Mouse (Mus musculus) embryonic fibroblast, embryonic 13.5 days (primary cell): ENCODE data around the gene Triml2. TPM values are rescaled to one million over a fixed set of nuclear protein-coding genes. Genes with fewer than 3 reads are reported as not detected.

ENCODE experiments used
- H3K27ac ChIP-seq: 2 replicates; pipeline ENCODE4 v1.5.1; 2012; ENCODE audit warnings: low read length, control low read depth, inconsistent platforms; ENCODE audit not compliant: insufficient read depth
- H3K4me1 ChIP-seq: 2 replicates; pipeline ENCODE4 v1.6.1; 2011; ENCODE audit warnings: low read length; ENCODE audit not compliant: control insufficient read depth, insufficient read depth
- H3K4me3 ChIP-seq: 2 replicates; pipeline ENCODE4 v1.5.1; 2011; ENCODE audit warnings: mild to moderate bottlenecking, control low read depth, low read length; ENCODE audit not compliant: insufficient read depth
- CTCF ChIP-seq: IDR thresholded peaks from 2 replicates; pipeline ENCODE4 v1.5.1; 2011; ENCODE audit warnings: mild to moderate bottlenecking, control low read depth, low read length, moderate library complexity, borderline replicate concordance; ENCODE audit not compliant: insufficient read depth
- POLR2A ChIP-seq: IDR thresholded peaks from 2 replicates; pipeline ENCODE4 v1.6.1; 2011; ENCODE audit warnings: low read depth, mild to moderate bottlenecking, control low read depth, low read length, moderate library complexity
- polyA plus RNA-seq: library from polyadenylated mRNA; stranded (reverse); fragments of >200 nt; gene quantifications from 2 replicates; pipeline ENCODE4 v1.2.4, GENCODE M21; 2011; ENCODE audit warnings: low read depth; ENCODE audit not compliant: missing spikeins, insufficient read length

The Triml2 gene
- polyA plus RNA-seq, result not detected in 2 replicates

DNA sequence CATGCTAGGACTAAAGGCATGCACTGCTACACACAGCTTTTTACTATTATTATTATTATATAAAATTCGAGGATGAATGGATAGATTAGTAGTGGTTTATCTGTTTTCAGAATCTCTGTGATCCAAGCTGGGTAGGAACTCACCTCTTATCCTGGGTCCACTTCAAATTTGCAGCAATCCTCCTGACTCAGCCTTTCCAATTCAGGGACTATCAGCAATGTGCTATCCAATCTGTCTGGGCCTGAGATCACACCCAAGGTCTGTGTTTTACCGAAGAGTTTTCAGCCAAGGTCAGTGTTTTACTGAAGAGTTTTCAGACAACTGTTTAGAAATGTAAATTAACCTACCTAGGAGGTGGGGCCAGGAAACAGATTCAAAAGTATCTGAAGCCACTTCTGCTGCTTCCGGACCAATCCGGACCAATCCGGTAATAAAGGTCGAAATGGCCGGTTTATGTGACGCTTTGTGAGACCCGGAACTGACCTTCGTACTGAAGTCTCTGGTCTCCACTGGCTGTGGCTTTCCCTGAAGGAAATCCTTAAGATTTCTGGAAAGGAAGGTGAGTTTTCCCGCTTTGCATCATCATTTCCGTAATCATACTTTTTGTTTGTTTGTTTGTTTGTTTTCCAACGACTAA, at the start of gene Triml2:
Gene Triml2, plus strand, starts transcription at position 488 of the 637 bp plus-strand sequence.
- Histone ChIP-seq H3K4me3 (no peak within 1 kb of the TSS), H3K27ac (no peak within 1 kb of the TSS), H3K4me1 (no peaks in the 10 kb centered on the region)
- TF ChIP-seq CTCF, result no peak
- TF ChIP-seq POLR2A, result no peak

DNA sequence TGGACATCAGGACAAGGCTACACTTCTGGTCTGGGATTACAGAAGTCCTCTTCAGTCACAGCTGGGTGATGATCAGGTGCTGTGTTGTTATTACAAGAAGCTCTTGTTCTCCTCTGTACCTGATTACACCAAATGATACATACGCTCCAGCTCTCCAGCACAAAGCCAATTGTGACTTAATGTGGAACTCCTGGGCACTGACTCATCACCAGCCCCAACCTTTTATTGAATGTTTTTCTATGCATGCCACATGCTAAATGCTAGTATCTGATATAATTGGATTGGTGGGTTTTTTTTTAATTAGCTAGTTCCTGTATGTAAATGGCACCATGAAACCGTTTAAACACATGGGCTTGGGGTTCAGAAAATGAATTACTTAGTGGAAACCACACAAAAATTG, 39.0 kb upstream of the Triml2 start, which contains the start of gene Triml1:
Gene Triml1, minus strand, starts transcription at position 101 of the 400 bp plus-strand sequence.
- Histone ChIP-seq H3K27ac (no peak within 1 kb of the TSS), H3K4me3 (no peak within 1 kb of the TSS), H3K4me1 (no peaks in the 10 kb centered on the region)
- TF ChIP-seq POLR2A, result no peak
- no peak for TF ChIP-seq CTCF

DNA sequence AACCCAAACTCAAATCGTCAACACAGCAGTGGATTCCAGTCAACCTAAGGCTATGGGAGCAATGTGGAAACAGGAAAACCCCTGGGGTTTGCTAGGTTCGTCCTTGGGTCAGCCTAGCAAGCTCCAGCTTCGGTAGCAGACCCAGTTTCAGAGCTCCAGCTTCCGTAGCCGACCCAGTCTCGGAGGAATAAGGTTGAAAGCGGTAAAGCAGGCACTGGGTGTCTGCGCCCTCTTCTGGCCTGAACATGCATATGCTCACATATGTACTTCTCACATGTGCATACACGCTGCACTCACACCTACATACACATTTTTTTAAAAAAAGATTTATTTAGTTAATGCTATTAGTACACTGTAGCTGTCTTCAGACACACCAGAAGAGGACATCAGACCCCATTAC, 31.0 kb upstream of the Triml2 start:
- no peak overlapping the region for H3K4me3 ChIP-seq
- H3K4me1 ChIP-seq, result no peaks in the 10 kb centered on the region
- no peak overlapping the region for H3K27ac ChIP-seq
- TF ChIP-seq CTCF, result no peak
- no peak for TF ChIP-seq POLR2A

DNA sequence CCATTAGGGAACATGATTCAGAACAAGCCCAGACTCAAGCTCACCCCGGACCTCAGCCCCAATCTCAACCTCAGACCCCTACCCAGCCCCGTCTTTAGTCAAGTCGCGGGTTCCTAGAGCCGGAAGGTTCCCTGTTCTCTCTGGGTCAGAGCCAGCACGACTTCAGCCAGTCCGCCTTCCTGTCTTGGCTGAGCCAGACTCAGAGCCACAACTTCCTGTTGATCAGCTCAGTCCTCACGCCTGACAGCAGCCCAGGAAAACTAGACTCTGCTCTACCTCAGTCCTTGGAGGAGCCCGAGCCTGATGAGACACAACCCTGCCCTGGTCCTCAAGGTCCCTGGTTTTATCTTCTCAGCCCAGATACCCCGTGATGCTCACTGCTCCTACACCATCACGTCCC, 17.1 kb upstream of the Triml2 start:
- Histone ChIP-seq H3K4me1 (no peaks in the 10 kb centered on the region), H3K4me3 (no peak overlapping the region), H3K27ac (no peak overlapping the region)
- TF ChIP-seq POLR2A, result no peak
- no peak for TF ChIP-seq CTCF

DNA sequence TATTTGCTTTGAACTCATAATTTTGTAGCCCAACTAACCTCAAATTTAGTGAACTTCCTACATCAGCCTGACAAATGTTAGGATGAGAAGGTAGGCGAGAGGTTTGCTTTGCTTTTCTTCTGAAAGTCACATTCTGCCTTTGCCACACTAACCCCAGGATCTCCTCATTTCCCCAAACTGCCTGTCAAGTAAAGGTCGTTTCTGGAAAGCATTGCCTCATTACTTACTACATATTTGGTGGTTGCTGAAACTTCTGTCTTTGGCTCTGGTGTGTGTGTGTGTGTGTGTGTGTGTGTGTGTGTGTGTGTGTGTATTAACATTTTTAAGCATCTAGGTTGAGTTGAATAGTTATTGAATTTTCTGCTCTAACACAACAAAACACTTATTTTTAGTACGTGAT, 15.9 kb upstream of the Triml2 start:
- H3K4me3 ChIP-seq, result no peak overlapping the region
- no peak for TF ChIP-seq CTCF
- no peak for TF ChIP-seq POLR2A
- H3K4me1 ChIP-seq, result no peaks in the 10 kb centered on the region
- no peak overlapping the region for H3K27ac ChIP-seq

DNA sequence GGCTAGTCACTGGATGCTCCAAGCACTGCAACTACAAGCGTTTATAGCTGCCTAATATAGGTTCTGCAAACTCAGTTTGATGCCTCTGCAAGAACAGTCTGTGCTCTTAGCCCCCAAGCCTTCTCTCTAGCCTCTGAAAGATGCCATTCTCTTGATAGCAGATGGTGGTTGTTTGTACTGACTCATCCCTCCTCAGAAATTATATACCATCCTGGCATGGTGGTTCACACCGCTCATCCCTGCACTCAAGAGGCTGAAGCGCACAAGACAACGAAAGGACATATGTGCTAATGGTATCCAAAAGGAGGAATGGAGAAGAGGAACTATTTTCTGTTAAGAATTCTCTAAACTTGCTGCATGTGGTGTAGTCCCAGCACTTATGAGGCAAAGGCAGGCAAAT, 12.3 kb upstream of the Triml2 start:
- Histone ChIP-seq H3K4me1 (no peaks in the 10 kb centered on the region), H3K4me3 (no peak overlapping the region), H3K27ac (no peak overlapping the region)
- TF ChIP-seq CTCF, result no peak
- TF ChIP-seq POLR2A, result no peak

DNA sequence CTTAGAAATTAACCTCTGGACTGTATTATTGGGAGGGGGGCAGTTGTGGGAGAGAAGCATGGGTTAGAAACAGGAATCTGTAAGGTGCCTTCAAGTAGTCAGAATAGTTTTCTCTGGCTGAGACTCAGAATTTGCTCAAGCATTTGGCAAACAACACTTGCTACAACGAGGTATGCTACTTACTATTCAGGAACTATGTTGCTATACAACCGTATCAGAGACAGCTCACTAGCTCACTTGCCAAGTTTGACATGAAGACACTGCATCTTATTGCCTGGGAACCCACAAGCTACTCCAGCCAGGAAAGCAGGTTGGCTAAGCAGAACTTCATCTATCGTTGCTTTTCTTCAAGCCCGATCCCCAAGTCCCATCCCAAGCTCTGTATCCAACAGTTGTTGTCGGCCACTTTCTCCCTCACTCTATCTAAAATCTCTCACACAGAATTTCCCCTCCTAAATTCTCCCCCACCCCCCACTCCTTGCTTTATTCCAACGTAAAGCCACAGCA, 11.0 kb upstream of the Triml2 start:
- Histone ChIP-seq H3K27ac (no peak overlapping the region), H3K4me3 (no peak overlapping the region), H3K4me1 (no peaks in the 10 kb centered on the region)
- TF ChIP-seq POLR2A (no peak), CTCF (no peak)

DNA sequence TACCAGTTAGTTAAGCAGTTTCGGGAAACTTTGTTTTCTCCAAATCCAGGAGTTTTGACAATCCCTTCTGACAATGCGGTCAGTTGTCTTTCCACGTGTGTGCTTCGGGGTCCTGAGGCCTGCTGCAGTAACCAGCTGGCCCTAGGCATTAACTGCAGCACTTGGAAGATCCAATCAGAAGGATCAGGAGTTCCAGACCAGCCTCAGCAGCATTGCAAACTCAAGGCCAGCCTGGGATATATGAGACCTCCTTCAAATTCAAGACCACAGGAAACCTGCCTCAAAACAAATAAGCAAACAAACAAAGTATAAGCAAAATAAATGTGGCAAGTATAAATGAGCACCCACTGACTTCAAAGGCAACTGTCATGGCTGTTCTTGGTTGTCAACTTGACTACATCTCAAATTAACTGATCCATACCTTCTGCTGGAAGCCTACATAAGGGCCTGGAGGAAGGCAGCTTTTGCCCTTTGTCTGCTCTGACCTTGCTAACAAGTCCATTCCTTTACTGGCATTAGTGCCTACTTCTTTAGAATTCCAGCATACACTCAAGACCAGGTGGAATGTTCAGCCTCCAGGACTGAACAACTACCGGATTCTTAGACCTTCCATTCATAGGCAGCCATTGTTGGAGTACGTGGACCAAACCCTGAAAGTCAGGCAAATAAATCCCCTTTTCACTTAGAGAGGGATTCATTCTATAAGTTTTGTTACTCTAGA, 3.4 kb upstream of the Triml2 start:
- H3K27ac ChIP-seq, result no peak overlapping the region
- TF ChIP-seq POLR2A (no peak), CTCF (no peak)
- no peak overlapping the region for H3K4me3 ChIP-seq
- no peaks in the 10 kb centered on the region for H3K4me1 ChIP-seq

DNA sequence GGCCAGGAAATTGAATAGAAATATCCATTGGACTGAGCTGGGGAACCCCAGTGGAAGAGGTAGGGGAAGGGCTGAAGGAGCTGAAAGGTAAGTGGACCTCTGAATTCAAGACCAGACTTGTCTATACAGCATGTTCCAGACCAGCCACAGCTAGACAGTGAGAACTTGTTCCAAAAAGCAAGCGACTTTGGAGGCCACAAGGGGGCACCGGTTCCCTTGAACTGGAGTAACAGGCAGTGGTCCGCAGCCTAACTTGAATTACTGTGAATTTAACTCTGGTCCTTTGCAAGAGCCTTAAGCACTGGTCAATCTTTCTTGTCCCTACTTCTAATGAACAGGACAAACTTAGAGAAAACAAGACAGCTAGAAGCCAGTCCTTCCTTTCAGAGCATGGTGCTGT, 2.1 kb upstream of the Triml2 start:
- Histone ChIP-seq H3K4me3 (no peak overlapping the region), H3K27ac (no peak overlapping the region), H3K4me1 (no peaks in the 10 kb centered on the region)
- TF ChIP-seq CTCF, result no peak
- no peak for TF ChIP-seq POLR2A

DNA sequence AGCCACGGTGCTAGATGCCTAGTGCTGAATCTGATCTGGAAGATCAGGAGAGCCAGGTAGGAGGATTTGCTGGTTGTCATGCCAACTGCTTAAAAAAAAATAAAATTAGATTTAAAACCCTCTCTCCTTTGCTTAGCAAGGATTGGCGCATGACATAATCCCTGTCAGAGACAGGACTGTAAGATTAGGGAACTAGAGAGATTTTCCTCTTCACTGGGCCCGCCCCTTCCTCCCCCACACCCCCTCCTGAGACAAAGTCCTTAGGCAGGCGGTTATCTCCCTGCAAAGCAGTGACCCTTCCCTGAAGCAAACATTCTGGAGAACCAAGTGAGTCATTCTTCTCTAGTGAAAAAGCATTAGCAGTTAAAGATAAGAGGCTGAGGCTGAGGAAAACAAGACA, 1.2 kb upstream of the Triml2 start:
- TF ChIP-seq POLR2A, result no peak
- no peak for TF ChIP-seq CTCF
- no peak overlapping the region for H3K27ac ChIP-seq
- no peak overlapping the region for H3K4me3 ChIP-seq
- no peaks in the 10 kb centered on the region for H3K4me1 ChIP-seq
